Mouse (Mus musculus): ENCODE measurements around the gene Gm21882. TPM values are rescaled to one million over a fixed set of nuclear protein-coding genes. Genes with fewer than 3 reads are reported as not detected.

Gm21882 gene
- not detected for polyA plus RNA-seq (2012; fragmentation: generic; extraction: Trizol)

GRCm38 (mm10) chrY:40381423-40381822 lies at the start of gene Gm21882:
Gene Gm21882 (minus strand): TSS chrY:40381523.

Other genes starting within 250 kb of the Gm21882 start
- not detected for gene Gm21865, start 64.6 kb downstream of the Gm21882 start, polyA plus RNA-seq (2012; fragmentation: generic; extraction: Trizol)

Data from C3H10T1/2 (cell line).